Mouse (Mus musculus) C2C12 (cell line): ENCODE results near the gene Fam240b.

ENCODE experiments used
- CEBPB ChIP-seq: IDR thresholded peaks from one replicate; pipeline ENCODE4 v1.6.1; 2011; ENCODE audit warnings: low read depth, mild to moderate bottlenecking, control low read depth, moderate library complexity
- CTCF ChIP-seq: IDR thresholded peaks from one replicate; pipeline ENCODE4 v1.5.1; 2011; ENCODE audit not compliant: control insufficient read depth, insufficient read depth, insufficient read length
- MAX ChIP-seq: IDR thresholded peaks from one replicate; pipeline ENCODE4 v1.6.1; 2011; ENCODE audit warnings: mild to moderate bottlenecking, control low read depth
- USF1 ChIP-seq: IDR thresholded peaks from one replicate; pipeline ENCODE4 v1.6.1; 2011; ENCODE audit warnings: low read depth, mild to moderate bottlenecking, control low read depth, moderate library complexity

GRCm38 (mm10) chr13:64437801-64438200 lies 59.8 kb downstream of the Fam240b start:
- TF ChIP-seq CTCF: no peak
- TF ChIP-seq CEBPB: no peak
- no peak for TF ChIP-seq MAX
- TF ChIP-seq USF1: no peak
